Mouse (Mus musculus): Measurements from ENCODE around the gene Poc5. TPM values are rescaled to one million over a fixed set of nuclear protein-coding genes. Genes with fewer than 3 reads are reported as not detected.

The Poc5 gene
- total and polyA plus RNA-seq, 2 experiments from 2014 or later = 16.7 to 26.1 TPM

DNA sequence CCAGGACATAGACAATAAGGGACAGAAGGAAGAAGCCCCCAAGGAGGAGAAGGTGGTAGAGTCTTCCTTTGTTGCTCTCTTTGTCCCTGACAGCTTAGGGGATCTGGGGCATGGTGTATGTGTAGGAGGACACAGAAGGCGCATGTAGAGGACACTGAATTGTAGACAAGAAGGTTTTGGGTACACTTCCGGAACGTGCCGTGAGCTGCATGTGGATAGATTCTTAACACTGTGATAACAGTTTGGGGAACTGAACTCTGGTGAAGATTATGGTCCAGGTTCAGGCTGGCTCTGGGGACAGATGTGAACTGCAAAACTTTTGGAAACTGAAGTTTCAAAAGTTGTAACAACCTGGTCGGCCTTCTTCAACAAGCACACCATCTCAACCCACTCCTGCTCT is 69.5 kb downstream of the Poc5 start:
- Histone ChIP-seq H3K36me3 (ENCODE audit: insufficient read depth, low read length) (no peaks in the 10 kb centered on the region), H3K9ac (replicated peaks; ENCODE audit: low read length) (no peak overlapping the region), H3K4me1 (ENCODE audit: insufficient read depth, low read length) (no peaks in the 10 kb centered on the region), H3K9me3 (ENCODE audit: low read length) (no peaks in the 10 kb centered on the region), H3K4me3 (ENCODE audit: low read length) (no peak overlapping the region), H3K27ac (no peak overlapping the region), H3K4me2 (ENCODE audit: low read depth, low read length) (no peak overlapping the region), H3K27me3 (ENCODE audit: insufficient read depth, low read length) (no peaks in the 10 kb centered on the region)
- no peak for DNase-seq (ENCODE audit: low spot score)
- WGBS = 92% methylated on average over 5 of the region's 5 CpGs
- TF ChIP-seq CTCF (IDR thresholded peaks at IDR 0.05; ENCODE audit: low read depth) = no peak
- no peak for ATAC-seq

DNA sequence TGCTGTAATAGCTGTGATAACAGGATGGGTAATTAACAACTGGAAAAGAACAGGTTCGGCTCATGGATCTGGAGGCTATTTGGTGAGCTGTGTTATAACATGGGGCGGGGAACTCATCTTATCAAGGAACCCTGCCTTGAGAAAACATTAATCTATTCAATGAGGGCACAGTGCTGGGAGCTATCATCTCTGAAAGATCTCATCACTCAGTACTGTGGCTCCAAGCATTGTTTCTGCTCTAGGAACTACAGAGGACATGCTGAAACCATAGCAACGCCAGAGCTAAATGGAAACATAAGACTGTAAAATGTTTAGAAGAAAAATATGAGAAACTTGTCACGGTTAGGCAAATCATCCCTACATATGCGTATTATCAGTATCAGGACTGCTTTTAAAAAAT is 69.9 kb downstream of the Poc5 start:
- Histone ChIP-seq H3K27me3 (ENCODE audit: insufficient read depth, low read length) (no peaks in the 10 kb centered on the region), H3K4me1 (ENCODE audit: insufficient read depth, low read length) (no peaks in the 10 kb centered on the region), H3K4me2 (ENCODE audit: low read depth, low read length) (no peak overlapping the region), H3K9ac (replicated peaks; ENCODE audit: low read length) (no peak overlapping the region), H3K4me3 (ENCODE audit: low read length) (no peak overlapping the region), H3K36me3 (ENCODE audit: insufficient read depth, low read length) (no peaks in the 10 kb centered on the region), H3K9me3 (ENCODE audit: low read length) (no peaks in the 10 kb centered on the region), H3K27ac (no peak overlapping the region)
- WGBS = 75% methylated on average over 5 of the region's 5 CpGs
- TF ChIP-seq CTCF (IDR thresholded peaks at IDR 0.05; ENCODE audit: low read depth) = no peak
- 0 out of 2 replicates have a peak, but pooled peaks have one; percentile 53 for ATAC-seq
- peak; percentile 30 for DNase-seq (ENCODE audit: low spot score)

DNA sequence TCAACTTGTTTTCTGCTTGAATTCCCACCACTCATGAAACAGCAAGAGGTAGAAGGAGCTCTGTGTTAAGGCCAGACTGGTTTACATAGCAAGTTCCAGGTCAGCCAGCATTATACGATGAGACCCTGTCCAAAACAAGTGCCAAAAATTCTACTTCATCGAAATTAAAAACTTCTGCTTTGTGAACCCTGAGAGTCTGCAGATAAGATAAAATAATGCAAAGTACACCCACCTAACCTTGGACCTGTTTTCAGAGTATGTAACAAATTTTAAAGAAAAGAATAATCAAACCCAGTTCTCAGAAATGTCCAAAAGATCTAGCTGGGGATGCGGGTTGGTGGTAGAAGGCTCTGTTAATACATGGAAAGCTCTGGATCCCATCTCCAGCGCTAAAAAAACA is 70.5 kb downstream of the Poc5 start:
- ATAC-seq (no peak), DNase-seq (ENCODE audit: low spot score) (no peak)
- no peak for TF ChIP-seq CTCF (IDR thresholded peaks at IDR 0.05; ENCODE audit: low read depth)
- WGBS = 84% methylated on average over 4 of the region's 4 CpGs
- Histone ChIP-seq H3K36me3 (ENCODE audit: insufficient read depth, low read length) (no peaks in the 10 kb centered on the region), H3K4me2 (ENCODE audit: low read depth, low read length) (no peak overlapping the region), H3K27me3 (ENCODE audit: insufficient read depth, low read length) (no peaks in the 10 kb centered on the region), H3K4me1 (ENCODE audit: insufficient read depth, low read length) (no peaks in the 10 kb centered on the region), H3K9ac (replicated peaks; ENCODE audit: low read length) (no peak overlapping the region), H3K9me3 (ENCODE audit: low read length) (no peaks in the 10 kb centered on the region), H3K27ac (no peak overlapping the region), H3K4me3 (ENCODE audit: low read length) (no peak overlapping the region)

DNA sequence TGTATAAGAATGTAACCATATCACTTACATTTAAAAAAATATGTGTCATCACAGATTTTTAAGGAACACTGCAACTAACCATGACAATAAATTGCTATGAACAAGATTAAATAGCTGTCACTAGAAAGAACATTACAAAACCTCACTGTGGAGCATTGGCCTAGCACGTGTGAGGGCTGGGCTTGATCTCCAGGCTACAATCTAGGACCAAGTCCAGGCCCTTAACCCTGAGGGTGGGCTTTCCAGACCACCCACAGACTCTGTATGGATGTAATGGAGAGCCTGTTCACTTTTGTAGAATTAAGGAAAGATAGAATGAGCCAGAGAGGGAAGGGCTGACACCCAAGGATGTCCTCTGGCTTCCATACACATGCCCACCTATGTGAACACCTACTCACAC is 74.5 kb downstream of the Poc5 start:
- H3K9ac ChIP-seq (replicated peaks; ENCODE audit: low read length) = no peak overlapping the region
- H3K9me3 ChIP-seq (ENCODE audit: low read length) = no peaks in the 10 kb centered on the region
- DNase-seq (ENCODE audit: low spot score) (no peak), ATAC-seq (no peak)
- 81% methylated on average over 1 of the region's 1 CpGs for whole genome bisulfite sequencing
- no peak overlapping the region for H3K4me3 ChIP-seq (ENCODE audit: low read length)
- H3K4me1 ChIP-seq (ENCODE audit: insufficient read depth, low read length) = no peaks in the 10 kb centered on the region
- H3K27ac ChIP-seq = no peak overlapping the region
- no peaks in the 10 kb centered on the region for H3K36me3 ChIP-seq (ENCODE audit: insufficient read depth, low read length)
- no peaks in the 10 kb centered on the region for H3K27me3 ChIP-seq (ENCODE audit: insufficient read depth, low read length)
- no peak overlapping the region for H3K4me2 ChIP-seq (ENCODE audit: low read depth, low read length)
- TF ChIP-seq CTCF (IDR thresholded peaks at IDR 0.05; ENCODE audit: low read depth) = no peak

DNA sequence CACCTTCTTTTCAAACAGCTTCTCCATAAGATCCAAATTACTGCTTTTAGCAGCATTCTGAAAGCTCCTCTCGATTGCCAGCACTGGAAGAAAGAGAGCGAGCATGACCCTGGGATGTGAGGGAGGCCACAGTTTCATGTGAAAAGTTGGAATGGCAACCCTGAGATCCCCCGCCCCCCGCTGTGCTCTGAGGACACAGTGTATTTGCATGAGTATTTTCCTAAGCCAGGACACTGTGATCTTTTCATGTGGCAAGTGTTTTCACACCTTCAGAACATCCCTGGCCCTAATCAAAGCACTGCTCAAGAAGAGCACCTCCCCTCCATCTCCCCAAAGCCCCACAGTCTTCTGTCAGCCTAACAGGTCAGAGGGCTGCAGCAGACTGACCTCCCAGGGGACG is 77.2 kb downstream of the Poc5 start:
- H3K4me1 ChIP-seq (ENCODE audit: insufficient read depth, low read length) = no peaks in the 10 kb centered on the region
- H3K36me3 ChIP-seq (ENCODE audit: insufficient read depth, low read length) = no peaks in the 10 kb centered on the region
- 53% methylated on average over 5 of the region's 5 CpGs for WGBS
- no peak overlapping the region for H3K4me3 ChIP-seq (ENCODE audit: low read length)
- no peak for TF ChIP-seq CTCF (IDR thresholded peaks at IDR 0.05; ENCODE audit: low read depth)
- no peak overlapping the region for H3K4me2 ChIP-seq (ENCODE audit: low read depth, low read length)
- no peak overlapping the region for H3K27ac ChIP-seq
- no peaks in the 10 kb centered on the region for H3K9me3 ChIP-seq (ENCODE audit: low read length)
- no peak overlapping the region for H3K9ac ChIP-seq (replicated peaks; ENCODE audit: low read length)
- no peaks in the 10 kb centered on the region for H3K27me3 ChIP-seq (ENCODE audit: insufficient read depth, low read length)
- ATAC-seq (no peak), DNase-seq (ENCODE audit: low spot score) (no peak)

Small RNAs within 50 kb of the gene (microRNA-seq; reads per million reads assigned to microRNA genes)
- 0 reads per million in 2 experiments for gene Gm25213

Other genes with a start within 250 kb of the Poc5 start
- gene Ankdd1b, start 82.9 kb downstream of the Poc5 start, total RNA-seq (2014; rRNA removed) = not detected in 2 replicates
- 0.23 and 0.35 TPM in 2 replicates for gene Ankdd1b, start 82.9 kb downstream of the Poc5 start, polyA plus RNA-seq (2015; fragmentation: Nextera tagmentation; extraction: Ambion mirVana)
- not detected in 2 replicates for gene Gm17622, start 102.4 kb downstream of the Poc5 start, total RNA-seq (2014; rRNA removed)
- gene Gm17622, start 102.4 kb downstream of the Poc5 start, polyA plus RNA-seq (2015; fragmentation: Nextera tagmentation; extraction: Ambion mirVana) = not detected in 2 replicates
- 4.0 and 5.6 TPM in 2 replicates for gene Polk, start 154.3 kb downstream of the Poc5 start, total RNA-seq (2014; rRNA removed)
- 4.4 and 4.6 TPM in 2 replicates for gene Polk, start 154.3 kb downstream of the Poc5 start, polyA plus RNA-seq (2015; fragmentation: Nextera tagmentation; extraction: Ambion mirVana)
- gene Col4a3bp, start 154.3 kb downstream of the Poc5 start, total RNA-seq (2014; rRNA removed) = 35.0 and 40.3 TPM in 2 replicates
- gene Col4a3bp, start 154.3 kb downstream of the Poc5 start, polyA plus RNA-seq (2015; fragmentation: Nextera tagmentation; extraction: Ambion mirVana) = 8.7 and 9.5 TPM in 2 replicates